Mouse (Mus musculus) left cerebral cortex, postnatal 4 days (tissue): ENCODE data around the gene Nkapd1. TPM values are rescaled to one million over a fixed set of nuclear protein-coding genes. Genes with fewer than 3 reads are reported as not detected.
"Not testable (repeated sequence)": the region's sequence is repeated elsewhere in the genome, so short reads cannot be mapped to it uniquely, and the experiment has no call there.

ENCODE experiments used
- DNase-seq: peaks from one replicate; pipeline ENCODE4 v3.0.0-alpha.2; 2022
- intact Hi-C: fragments of 180-260 bp; cut with DNase I; formaldehyde crosslinking; loops from one replicate; pipeline ENCODE4 v1.15.1; 2025
- total RNA-seq, 2 experiments: library from RNA; stranded (reverse); gene quantifications; 2 replicates each; pipeline ENCODE4 v1.2.3; 2021

The Nkapd1 gene
- 10 to 100 TPM; 30.6 to 31.1 TPM for total RNA-seq

GRCm38 (mm10) chr9:50616766-50617603 is at the start of gene Nkapd1, which contains the start of gene Pih1d2:
Gene Nkapd1 (minus strand): TSS chr9:50617464.
Gene Pih1d2 (plus strand): TSS chr9:50617321.
- peak; percentile 86 for DNase-seq
- intact Hi-C loops: no loop called here

GRCm38 (mm10) chr9:50666442-50666841 is 49.2 kb upstream of the Nkapd1 start:
- no peak for DNase-seq
- intact Hi-C loops: no loop called here

- no peak for DNase-seq
- intact Hi-C loops: no loop called here
Observed at GRCm38 (mm10) chr9:50664826-50665225, 47.6 kb upstream of the Nkapd1 start.

- intact Hi-C loops: no loop called here
- DNase-seq: peak; percentile 21
Observed at GRCm38 (mm10) chr9:50660431-50660830, 43.2 kb upstream of the Nkapd1 start.

GRCm38 (mm10) chr9:50659392-50660217 is 42.3 kb upstream of the Nkapd1 start, which contains the start of gene Dlat:
Gene Dlat (minus strand): TSS chr9:50659780.
- DNase-seq: peak; percentile 89
- intact Hi-C loops: no loop called here

GRCm38 (mm10) chr9:50658941-50659388 is 41.7 kb upstream of the Nkapd1 start:
- intact Hi-C loops: no loop called here
- no peak for DNase-seq

- intact Hi-C loops: no loop called here
- no peak for DNase-seq
Observed at GRCm38 (mm10) chr9:50658391-50658790, 41.1 kb upstream of the Nkapd1 start.

- DNase-seq: no peak
- intact Hi-C loops: no loop called here
Observed at GRCm38 (mm10) chr9:50650503-50650902, 33.2 kb upstream of the Nkapd1 start.

GRCm38 (mm10) chr9:50646826-50647370 is 29.6 kb upstream of the Nkapd1 start:
- DNase-seq: no peak
- intact Hi-C loops: no loop called here

GRCm38 (mm10) chr9:50634270-50634669 is 17.0 kb upstream of the Nkapd1 start:
- intact Hi-C loops: no loop called here
- DNase-seq: no peak

GRCm38 (mm10) chr9:50633059-50633458 is 15.8 kb upstream of the Nkapd1 start:
- intact Hi-C loops: no loop called here

GRCm38 (mm10) chr9:50632016-50632688 is 14.9 kb upstream of the Nkapd1 start:
- intact Hi-C loops: no loop called here
- DNase-seq: no peak

More at GRCm38 (mm10) chr9:50633059-50633458, 15.8 kb upstream of the Nkapd1 start:
- no peak for DNase-seq

- intact Hi-C loops, DNase-seq: not testable (repeated sequence)
Observed at GRCm38 (mm10) chr9:50630903-50631302, 13.6 kb upstream of the Nkapd1 start.

GRCm38 (mm10) chr9:50617794-50618330 is 598 bp upstream of the Nkapd1 start:
- intact Hi-C loops: no loop called here
- no peak for DNase-seq

- DNase-seq: no peak
- intact Hi-C loops: no loop called here
Observed at GRCm38 (mm10) chr9:50616161-50616560, 1.1 kb downstream of the Nkapd1 start.

GRCm38 (mm10) chr9:50612115-50612514 is 5.1 kb downstream of the Nkapd1 start:
- no peak for DNase-seq
- intact Hi-C loops: no loop called here

GRCm38 (mm10) chr9:50604338-50604737 is 12.9 kb downstream of the Nkapd1 start:
- intact Hi-C loops: no loop called here
- no peak for DNase-seq

- intact Hi-C loops: no loop called here
- DNase-seq: no peak
Observed at GRCm38 (mm10) chr9:50603998-50604324, 13.3 kb downstream of the Nkapd1 start.

GRCm38 (mm10) chr9:50603189-50603997 is 13.9 kb downstream of the Nkapd1 start, which contains the start of the genes Sdhd and Timm8b:
Gene Sdhd (minus strand): TSS chr9:50603812.
Gene Timm8b (plus strand): TSS chr9:50603910.
- peak; percentile 94 for DNase-seq
- intact Hi-C loops: no loop called here
